Mouse (Mus musculus): ENCODE measurements at regions not wholly inside any gene's neighbourhood (a gene's known extent, or its start where the extent isn't known, plus 50 kb on each side); places are given as distances from the start of the nearest gene placed in this dataset.

DNA sequence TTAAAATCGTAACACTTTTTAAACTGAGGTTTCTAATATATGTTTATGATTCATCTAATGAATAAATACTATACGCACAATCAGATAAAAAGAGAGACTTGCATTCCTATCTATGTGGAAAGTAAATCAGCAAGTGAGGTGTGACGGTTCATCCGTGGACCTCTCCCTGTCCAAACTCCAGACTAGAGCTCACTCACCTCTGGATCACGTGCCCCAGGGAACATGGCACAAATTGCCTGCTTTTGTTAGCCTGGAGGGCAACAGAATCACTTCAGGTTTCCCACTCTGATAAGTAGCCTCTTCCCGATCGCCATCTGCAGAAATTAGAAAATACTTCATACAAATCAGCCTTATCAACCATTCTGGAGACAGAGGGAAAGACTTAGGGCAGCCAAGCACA lies 206.7 kb downstream of the Skap2 start:
- no peak for TF ChIP-seq CTCF (IDR thresholded peaks at IDR 0.05; ENCODE audit: control insufficient read depth, insufficient read depth, low read length)
- TF ChIP-seq POLR2A (IDR thresholded peaks at IDR 0.05; ENCODE audit: borderline replicate concordance, control insufficient read depth, low read depth, low read length), result no peak

Data from bone marrow, adult 2 months (tissue).